Mouse (Mus musculus) heart, postnatal 36 days (tissue): ENCODE measurements around the gene Dgki. TPM values are rescaled to one million over a fixed set of nuclear protein-coding genes. Genes with fewer than 3 reads are reported as not detected.

ENCODE experiments used
- DNase-seq, 2 experiments: peaks; one replicate each; pipeline ENCODE4 v3.0.0; 2021 to 2022
- intact Hi-C: fragments of 180-260 bp; cut with DNase I; formaldehyde crosslinking; loops from one replicate; pipeline ENCODE4 v1.15.1; 2025
- total RNA-seq, 2 experiments: library from RNA; stranded (reverse); gene quantifications; 2 replicates each; pipeline ENCODE4 v1.2.3; 2021

Dgki gene
- total RNA-seq, 2 experiments from 2014 or later = 0.30 to 0.36 TPM

GRCm38 (mm10) chr6:36880643-36881263, 419.2 kb downstream of the Dgki start:
- DNase-seq = no peak
- intact Hi-C loops = no loop called here

GRCm38 (mm10) chr6:36877399-36877798, 422.6 kb downstream of the Dgki start:
- DNase-seq = no peak
- intact Hi-C loops = no loop called here

- no peak for DNase-seq
- intact Hi-C loops = no loop called here
These were observed 423.6 kb downstream of the Dgki start for GRCm38 (mm10) chr6:36876426-36876825.

GRCm38 (mm10) chr6:36875926-36876325, 424.1 kb downstream of the Dgki start:
- DNase-seq = no peak
- intact Hi-C loops = no loop called here

- DNase-seq = no peak
- intact Hi-C loops = no loop called here
These were observed 427.1 kb downstream of the Dgki start for GRCm38 (mm10) chr6:36872876-36873275.

GRCm38 (mm10) chr6:36868217-36868616, 431.8 kb downstream of the Dgki start:
- intact Hi-C loops = no loop called here

GRCm38 (mm10) chr6:36858258-36859041, 441.5 kb downstream of the Dgki start:
- intact Hi-C loops = no loop called here

More at GRCm38 (mm10) chr6:36868217-36868616, 431.8 kb downstream of the Dgki start:
- DNase-seq = no peak

GRCm38 (mm10) chr6:36857627-36858257, 442.2 kb downstream of the Dgki start:
- intact Hi-C loops = no loop called here

More at GRCm38 (mm10) chr6:36858258-36859041, 441.5 kb downstream of the Dgki start:
- DNase-seq = no peak

GRCm38 (mm10) chr6:36850422-36851129, 449.4 kb downstream of the Dgki start:
- intact Hi-C loops = no loop called here
- DNase-seq = no peak

More at GRCm38 (mm10) chr6:36857627-36858257, 442.2 kb downstream of the Dgki start:
- no peak for DNase-seq

GRCm38 (mm10) chr6:36845288-36845687, 454.7 kb downstream of the Dgki start:
- intact Hi-C loops = no loop called here
- peak in 1 of 2 experiments; percentile 15 for DNase-seq

- intact Hi-C loops = no loop called here
These were observed 455.7 kb downstream of the Dgki start for GRCm38 (mm10) chr6:36844258-36844657.

GRCm38 (mm10) chr6:36843031-36843488, 456.9 kb downstream of the Dgki start:
- intact Hi-C loops = no loop called here
- no peak for DNase-seq

More at GRCm38 (mm10) chr6:36844258-36844657, 455.7 kb downstream of the Dgki start:
- no peak for DNase-seq

- intact Hi-C loops = no loop called here
- DNase-seq = no peak
These were observed 457.7 kb downstream of the Dgki start for GRCm38 (mm10) chr6:36842101-36842922.

GRCm38 (mm10) chr6:36841701-36842100, 458.3 kb downstream of the Dgki start:
- intact Hi-C loops = no loop called here
- no peak for DNase-seq

GRCm38 (mm10) chr6:36841174-36841573, 458.8 kb downstream of the Dgki start:
- no peak for DNase-seq
- intact Hi-C loops = no loop called here

GRCm38 (mm10) chr6:36838747-36839146, 461.2 kb downstream of the Dgki start:
- no peak for DNase-seq
- intact Hi-C loops = no loop called here

GRCm38 (mm10) chr6:36835351-36835750, 464.6 kb downstream of the Dgki start:
- no peak for DNase-seq
- intact Hi-C loops = no loop called here

- DNase-seq = no peak
- intact Hi-C loops = no loop called here
These were observed 465.2 kb downstream of the Dgki start for GRCm38 (mm10) chr6:36834695-36835265.

- no peak for DNase-seq
- intact Hi-C loops = no loop called here
These were observed 467.3 kb downstream of the Dgki start for GRCm38 (mm10) chr6:36832681-36833080.
